Mouse (Mus musculus) ES-E14 (cell line): ENCODE data around the gene Gm10277. TPM values are rescaled to one million over a fixed set of nuclear protein-coding genes. Genes with fewer than 3 reads are reported as not detected.

ENCODE experiments used
- DNase-seq: peaks from one replicate; pipeline ENCODE4 v3.0.0-alpha.2; 2013; ENCODE audit warnings: low read depth, low spot score
- H3K27ac ChIP-seq: 2 replicates; pipeline ENCODE4 v1.5.1; 2012; ENCODE audit warnings: low read depth, mild to moderate bottlenecking, low read length, moderate library complexity, mixed read lengths; ENCODE audit not compliant: poor library complexity, insufficient read depth, severe bottlenecking
- H3K36me3 ChIP-seq: 2 replicates; pipeline ENCODE4 v1.6.1; 2012; ENCODE audit warnings: mild to moderate bottlenecking, low read length, moderate library complexity, mixed read lengths; ENCODE audit not compliant: control insufficient read depth, poor library complexity, insufficient read depth, severe bottlenecking
- H3K4me1 ChIP-seq, 2 experiments: fragments of 150-350 bp in 1 of 2; sonication (generic) in 1 of 2; 2 replicates each; pipeline ENCODE4 v1.6.1; 2012; ENCODE audit warnings: low read length in 2 of 2, mild to moderate bottlenecking in 1 of 2, mixed read lengths in 1 of 2; ENCODE audit not compliant: control insufficient read depth in 2 of 2, insufficient read depth in 2 of 2, poor library complexity in 1 of 2
- H3K4me3 ChIP-seq, 2 experiments: fragments of 150-350 bp in 1 of 2; sonication (generic) in 1 of 2; 2 replicates each; pipeline ENCODE4 v1.5.1; 2012; ENCODE audit warnings: low read length in 2 of 2, low read depth in 1 of 2, mild to moderate bottlenecking in 1 of 2, mixed read lengths in 1 of 2; ENCODE audit not compliant: insufficient read depth in 1 of 2, poor library complexity in 1 of 2, severe bottlenecking in 1 of 2
- H3K9ac ChIP-seq: 2 replicates; pipeline ENCODE4 v1.6.1; 2012; ENCODE audit warnings: low read depth, mild to moderate bottlenecking, low read length, mixed read lengths; ENCODE audit not compliant: poor library complexity, insufficient read depth, severe bottlenecking
- H3K9me3 ChIP-seq: fragments of 150-350 bp; sonication (generic); 2 replicates; pipeline ENCODE4 v1.6.1; 2012; ENCODE audit warnings: low read depth, mild to moderate bottlenecking, low read length; ENCODE audit not compliant: control insufficient read depth, insufficient read depth
- CHD2 ChIP-seq: IDR thresholded peaks from 2 replicates; pipeline ENCODE4 v1.6.1; 2014; ENCODE audit warnings: mild to moderate bottlenecking, low read depth, low read length, inconsistent platforms
- HCFC1 ChIP-seq: IDR thresholded peaks from 2 replicates; pipeline ENCODE4 v1.6.1; 2012; ENCODE audit warnings: low read length, inconsistent platforms, borderline replicate concordance; ENCODE audit not compliant: insufficient read depth
- MAFK ChIP-seq: IDR thresholded peaks from 2 replicates; pipeline ENCODE4 v1.6.1; 2014; ENCODE audit warnings: mild to moderate bottlenecking, low read depth, low read length, inconsistent platforms; ENCODE audit not compliant: insufficient read depth
- ZC3H11A ChIP-seq: IDR thresholded peaks from 2 replicates; pipeline ENCODE4 v1.6.1; 2012; ENCODE audit warnings: low read depth, mild to moderate bottlenecking, inconsistent platforms, low read length, borderline replicate concordance
- ZNF384 ChIP-seq: IDR thresholded peaks from 2 replicates; pipeline ENCODE4 v1.6.1; 2012; ENCODE audit warnings: low read depth, low read length, inconsistent platforms
- in situ Hi-C, 2 experiments: fragments of 600-800 bp; cut with MboI; formaldehyde crosslinking; loops; one replicate each; pipeline ENCODE4 v1.15.1; 2025; ENCODE audit warnings: low sequenced_read_pairs in 2 of 2, inconsistent platforms in 1 of 2; ENCODE audit not compliant: unreplicated experiment in 2 of 2
- total RNA-seq: library from RNA; depleted of rRNA; stranded (reverse); fragments of 300-350 nt; gene quantifications from 2 replicates; pipeline ENCODE4 v1.2.3, GENCODE M21; 2012

The Gm10277 gene
- total RNA-seq, 1 experiment: 0.18 TPM

GRCm38 (mm10) chr11:77783211-77783746 lies 4.3 kb downstream of the Gm10277 start:
- in situ Hi-C loops: no loop called here
- Histone ChIP-seq H3K9ac (no peak overlapping the region), H3K4me3 (no peak overlapping the region), H3K4me1 (peaks cover 17 to 42% of the 10 kb centered on the region in 2 experiments), H3K27ac (no peak overlapping the region; the same call in 1 of the 2 replicates), H3K36me3 (peaks cover 3% of the 10 kb centered on the region; the same call in 1 of the 2 replicates), H3K9me3 (no peaks in the 10 kb centered on the region)
- TF ChIP-seq ZC3H11A (no peak), ZNF384 (no peak), MAFK (no peak), CHD2 (no peak), HCFC1 (no peak)
- DNase-seq: no peak

- no peak for TF ChIP-seq ZC3H11A
- no peak for TF ChIP-seq HCFC1
- no peak for TF ChIP-seq CHD2
- TF ChIP-seq ZNF384: no peak
- TF ChIP-seq MAFK: no peak
- peaks cover 11% of the 10 kb centered on the region for H3K36me3 ChIP-seq
- H3K4me3 ChIP-seq: no peak overlapping the region
- H3K4me1 ChIP-seq: peaks cover 17 to 37% of the 10 kb centered on the region in 2 experiments
- no peak overlapping the region for H3K9ac ChIP-seq
- DNase-seq: no peak
- no peaks in the 10 kb centered on the region for H3K9me3 ChIP-seq
- in situ Hi-C loops: no loop called here
- no peak overlapping the region for H3K27ac ChIP-seq
Observed at GRCm38 (mm10) chr11:77782104-77782815, 5.3 kb downstream of the Gm10277 start.

GRCm38 (mm10) chr11:77781088-77781487 lies 6.5 kb downstream of the Gm10277 start:
- H3K9ac ChIP-seq: no peak overlapping the region
- no peaks in the 10 kb centered on the region for H3K9me3 ChIP-seq
- H3K4me3 ChIP-seq: no peak overlapping the region
- TF ChIP-seq HCFC1 (no peak), MAFK (no peak), CHD2 (no peak), ZC3H11A (no peak), ZNF384 (no peak)
- peaks cover 14 to 35% of the 10 kb centered on the region in 2 experiments for H3K4me1 ChIP-seq
- H3K36me3 ChIP-seq: peaks cover 11% of the 10 kb centered on the region
- in situ Hi-C loops: no loop called here
- DNase-seq: no peak
- no peak overlapping the region for H3K27ac ChIP-seq

GRCm38 (mm10) chr11:77779240-77779639 lies 8.3 kb downstream of the Gm10277 start:
- H3K4me1 ChIP-seq: peaks cover 7 to 25% of the 10 kb centered on the region in 2 experiments
- DNase-seq: no peak
- in situ Hi-C loops: no loop called here
- no peak for TF ChIP-seq MAFK
- TF ChIP-seq ZC3H11A: no peak
- TF ChIP-seq CHD2: no peak
- no peak for TF ChIP-seq HCFC1
- no peak overlapping the region for H3K9ac ChIP-seq
- H3K9me3 ChIP-seq: no peaks in the 10 kb centered on the region
- H3K4me3 ChIP-seq: no peak overlapping the region
- peaks cover 11% of the 10 kb centered on the region for H3K36me3 ChIP-seq
- no peak overlapping the region for H3K27ac ChIP-seq
